Mouse (Mus musculus) liver, embryonic 15.5 days (tissue): ENCODE measurements at regions not wholly inside any gene's neighbourhood (a gene's known extent, or its start where the extent isn't known, plus 50 kb on each side); places are given as distances from the start of the nearest gene placed in this dataset.
A peak's percentile ranks its signal among the peaks of the same experiment; 100 is the strongest.

Experiments
- ATAC-seq: fragments of 200-750 bp; cut with Nextera tagmentation; 2 replicates; pipeline ENCODE4 v1.8.0; 2017; ENCODE audit warnings: moderate number of reproducible peaks, mild to moderate bottlenecking, moderate library complexity; ENCODE audit not compliant: insufficient read depth
- H3K27ac ChIP-seq: fragments of 300-500 bp; sonication (generic); replicated peaks from 2 replicates; pipeline ENCODE4 v1.5.1; 2015; ENCODE audit warnings: mild to moderate bottlenecking, inconsistent platforms
- H3K27me3 ChIP-seq: fragments of 300-500 bp; sonication (generic); 2 replicates; pipeline ENCODE4 v1.6.1; 2015; ENCODE audit warnings: mild to moderate bottlenecking, inconsistent platforms
- H3K36me3 ChIP-seq: fragments of 300-500 bp; sonication (generic); replicated peaks from 2 replicates; pipeline ENCODE4 v1.6.1; 2015; ENCODE audit warnings: moderate library complexity, mild to moderate bottlenecking, inconsistent platforms
- H3K4me1 ChIP-seq: fragments of 300-500 bp; sonication (generic); replicated peaks from 2 replicates; pipeline ENCODE4 v1.6.1; 2015; ENCODE audit warnings: inconsistent platforms
- H3K4me2 ChIP-seq: fragments of 300-500 bp; sonication (generic); 2 replicates; pipeline ENCODE4 v1.6.1; 2015; ENCODE audit warnings: moderate library complexity, mild to moderate bottlenecking, inconsistent platforms
- H3K4me3 ChIP-seq: fragments of 300-500 bp; sonication (generic); replicated peaks from 2 replicates; pipeline ENCODE4 v1.5.1; 2015; ENCODE audit warnings: mild to moderate bottlenecking, inconsistent platforms
- H3K9ac ChIP-seq: fragments of 300-500 bp; sonication (generic); 2 replicates; pipeline ENCODE4 v1.6.1; 2015; ENCODE audit warnings: moderate library complexity, mild to moderate bottlenecking, inconsistent platforms
- H3K9me3 ChIP-seq: fragments of 300-500 bp; sonication (generic); replicated peaks from 2 replicates; pipeline ENCODE4 v1.6.1; 2016; ENCODE audit warnings: inconsistent platforms
- WGBS: fragments of 180-500 bp; shearing (Covaris S2); methylation state at CpG from one replicate; pipeline ENCODE4 v1.1.7; 2015; ENCODE audit warnings: mixed read lengths; ENCODE audit not compliant: insufficient replicate concordance; 5-methylcytosine and 5-hydroxymethylcytosine counted together

DNA sequence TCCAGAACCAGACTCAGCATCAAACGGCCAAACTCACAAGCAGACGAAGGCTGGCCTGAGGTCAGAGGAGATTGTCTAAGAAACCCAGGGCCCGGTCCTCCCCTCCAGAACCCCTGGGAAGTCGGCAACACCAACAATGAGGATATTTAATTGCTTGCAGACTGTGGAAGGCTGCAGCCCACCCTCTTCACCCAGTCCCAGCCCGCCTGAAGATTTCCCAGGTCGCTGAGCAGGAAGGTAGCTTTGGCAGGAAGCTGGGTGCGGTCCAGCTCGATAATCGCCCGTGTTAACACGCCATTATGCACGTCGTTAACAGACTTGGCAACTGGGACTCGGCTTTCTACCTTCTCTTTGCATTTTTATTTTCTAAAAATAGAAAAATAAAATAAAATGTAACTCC lies 165.2 kb upstream of the Usp24 start:
- no peak for ATAC-seq
- Histone ChIP-seq H3K4me2 (no peak overlapping the region), H3K9ac (no peak overlapping the region), H3K36me3 (no peaks in the 10 kb centered on the region), H3K4me3 (no peak overlapping the region), H3K9me3 (no peaks in the 10 kb centered on the region), H3K4me1 (no peaks in the 10 kb centered on the region), H3K27me3 (no peaks in the 10 kb centered on the region), H3K27ac (no peak overlapping the region)
- WGBS: 68% methylated on average over 14 of the region's 14 CpGs

DNA sequence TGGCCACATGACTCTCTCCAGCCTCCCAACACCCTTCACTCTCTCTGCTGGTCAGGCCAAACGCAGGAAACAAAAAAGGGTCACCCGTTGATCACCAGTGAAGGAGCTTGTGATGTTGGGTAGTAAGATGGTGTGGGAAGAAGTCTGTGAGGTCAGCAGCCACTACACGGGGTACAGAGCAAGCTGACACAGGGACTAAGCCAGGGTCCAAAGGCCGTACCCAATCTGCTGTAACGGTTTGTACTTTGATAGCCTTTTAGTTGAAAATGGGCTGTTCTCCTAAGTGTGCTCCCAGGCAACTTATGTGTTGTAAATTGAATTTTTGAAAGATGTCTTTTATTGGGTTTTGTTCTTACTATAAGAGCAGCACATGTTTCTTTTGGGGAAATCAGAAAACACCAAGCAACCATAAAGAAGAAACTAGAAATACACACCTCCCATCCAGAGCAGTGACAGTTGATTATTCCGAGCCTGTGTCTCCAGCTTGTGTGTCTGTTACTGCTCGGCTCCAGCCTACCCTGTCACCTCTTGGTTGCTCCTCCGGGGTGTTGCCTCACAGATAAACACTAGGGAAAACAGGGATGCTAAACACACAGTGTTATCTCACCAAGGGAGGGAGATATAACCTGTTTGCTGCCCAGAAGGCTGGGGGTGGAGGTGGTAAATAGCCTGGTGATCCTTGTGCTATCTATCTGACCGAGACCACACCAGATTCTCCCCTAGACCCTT lies 158.4 kb upstream of the Usp24 start:
- Histone ChIP-seq H3K9me3 (no peaks in the 10 kb centered on the region), H3K4me1 (no peaks in the 10 kb centered on the region), H3K4me3 (no peak overlapping the region), H3K9ac (no peak overlapping the region), H3K27me3 (no peaks in the 10 kb centered on the region), H3K4me2 (no peak overlapping the region), H3K27ac (no peak overlapping the region), H3K36me3 (no peaks in the 10 kb centered on the region)
- WGBS: 56% methylated on average over 9 of the region's 9 CpGs
- peak; percentile 44; the same call in 1 of the 2 replicates for ATAC-seq

DNA sequence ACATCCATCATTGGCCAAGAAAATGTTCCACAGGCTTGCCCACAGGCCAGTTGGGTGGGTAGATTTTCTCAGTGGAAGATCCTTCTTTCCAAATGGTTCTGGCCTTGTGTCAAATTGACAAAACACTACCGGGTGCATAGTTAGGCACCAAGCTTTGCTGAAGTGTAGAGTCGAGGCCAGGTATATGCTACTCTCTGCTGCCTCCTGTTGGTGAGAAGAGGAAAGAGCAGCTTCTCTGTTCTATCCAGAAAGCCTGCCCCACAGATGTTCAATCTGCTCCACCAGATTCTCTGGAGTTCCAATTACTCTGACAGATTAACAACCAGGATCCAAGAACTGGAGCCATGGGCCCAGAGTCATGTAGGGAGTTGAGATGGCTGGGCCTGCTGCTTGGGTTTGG lies 154.4 kb upstream of the Usp24 start:
- Histone ChIP-seq H3K27me3 (no peaks in the 10 kb centered on the region), H3K36me3 (no peaks in the 10 kb centered on the region), H3K4me1 (no peaks in the 10 kb centered on the region), H3K27ac (no peak overlapping the region), H3K4me2 (no peak overlapping the region), H3K4me3 (no peak overlapping the region), H3K9me3 (no peaks in the 10 kb centered on the region), H3K9ac (no peak overlapping the region)
- no peak for ATAC-seq
- WGBS: 40% methylated on average over 2 of the region's 2 CpGs

DNA sequence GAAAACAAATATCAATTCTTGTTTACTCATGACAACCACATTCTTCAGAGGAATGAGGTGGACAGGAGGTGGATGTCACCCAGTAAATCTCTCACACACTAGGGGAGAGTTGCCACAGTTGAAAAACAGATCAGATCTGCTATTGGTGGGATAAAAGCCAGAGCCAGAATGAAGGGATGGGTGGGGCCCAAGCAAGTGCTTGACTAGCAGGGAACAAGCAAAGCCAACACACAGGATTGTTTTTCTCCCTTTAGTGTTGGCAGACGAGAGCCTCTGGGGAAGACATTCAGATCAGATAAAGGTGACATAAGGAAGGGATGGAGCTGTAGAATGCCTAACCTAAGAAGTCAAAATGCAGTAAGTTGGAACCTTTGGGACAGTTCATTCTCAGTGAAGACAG lies 153.5 kb upstream of the Usp24 start:
- Histone ChIP-seq H3K27me3 (no peaks in the 10 kb centered on the region), H3K4me2 (no peak overlapping the region), H3K4me3 (no peak overlapping the region), H3K4me1 (no peaks in the 10 kb centered on the region), H3K27ac (no peak overlapping the region), H3K36me3 (no peaks in the 10 kb centered on the region), H3K9ac (no peak overlapping the region), H3K9me3 (no peaks in the 10 kb centered on the region)
- 33% methylated on average over 1 of the region's 1 CpGs for WGBS
- ATAC-seq: no peak

DNA sequence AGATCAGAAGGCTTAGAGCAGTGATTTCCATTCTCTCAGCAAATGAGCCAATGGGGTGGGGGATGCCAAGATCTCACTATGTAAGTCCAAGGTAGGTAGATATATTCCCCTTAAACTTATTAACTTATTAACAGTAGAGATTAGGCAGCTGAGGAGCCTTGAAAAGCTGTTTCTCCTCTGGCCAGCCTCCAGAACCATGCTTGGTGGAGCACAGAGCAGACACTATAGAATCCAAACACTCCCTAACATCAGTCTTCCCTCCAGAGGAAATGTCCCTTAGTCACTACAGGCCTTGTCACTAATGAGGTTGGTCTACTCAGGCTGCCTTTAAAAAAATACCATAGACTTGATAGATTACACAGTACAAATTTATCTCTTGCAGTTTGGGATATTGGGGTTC lies 152.8 kb upstream of the Usp24 start:
- H3K36me3 ChIP-seq: no peaks in the 10 kb centered on the region
- no peak overlapping the region for H3K27ac ChIP-seq
- H3K4me2 ChIP-seq: no peak overlapping the region
- H3K27me3 ChIP-seq: no peaks in the 10 kb centered on the region
- ATAC-seq: no peak
- no peaks in the 10 kb centered on the region for H3K9me3 ChIP-seq
- H3K4me3 ChIP-seq: no peak overlapping the region
- H3K4me1 ChIP-seq: no peaks in the 10 kb centered on the region
- no peak overlapping the region for H3K9ac ChIP-seq

DNA sequence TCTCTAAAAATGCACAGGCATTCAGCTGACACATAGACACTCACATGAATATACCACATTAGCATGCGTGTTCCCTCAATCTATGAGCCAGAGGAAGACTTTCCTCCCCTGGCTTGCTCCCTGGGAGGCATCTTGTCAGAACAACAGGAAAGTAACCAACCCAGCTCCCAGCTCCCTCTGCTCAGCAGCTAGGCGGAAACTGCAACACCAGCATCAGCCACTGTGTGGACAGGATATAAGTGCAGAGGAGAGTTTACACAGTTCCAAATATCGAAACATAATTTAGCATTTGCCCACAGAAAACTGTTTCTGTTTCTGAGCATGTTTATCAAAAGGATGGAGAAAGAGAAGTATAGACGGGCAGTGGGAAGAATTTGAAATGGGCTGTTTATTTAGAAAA lies 148.3 kb upstream of the Usp24 start:
- Histone ChIP-seq H3K9me3 (no peaks in the 10 kb centered on the region), H3K4me3 (no peak overlapping the region), H3K4me1 (no peaks in the 10 kb centered on the region), H3K27ac (no peak overlapping the region), H3K27me3 (no peaks in the 10 kb centered on the region), H3K9ac (no peak overlapping the region), H3K4me2 (no peak overlapping the region), H3K36me3 (no peaks in the 10 kb centered on the region)
- 55% methylated on average over 4 of the region's 4 CpGs for WGBS
- no peak for ATAC-seq

DNA sequence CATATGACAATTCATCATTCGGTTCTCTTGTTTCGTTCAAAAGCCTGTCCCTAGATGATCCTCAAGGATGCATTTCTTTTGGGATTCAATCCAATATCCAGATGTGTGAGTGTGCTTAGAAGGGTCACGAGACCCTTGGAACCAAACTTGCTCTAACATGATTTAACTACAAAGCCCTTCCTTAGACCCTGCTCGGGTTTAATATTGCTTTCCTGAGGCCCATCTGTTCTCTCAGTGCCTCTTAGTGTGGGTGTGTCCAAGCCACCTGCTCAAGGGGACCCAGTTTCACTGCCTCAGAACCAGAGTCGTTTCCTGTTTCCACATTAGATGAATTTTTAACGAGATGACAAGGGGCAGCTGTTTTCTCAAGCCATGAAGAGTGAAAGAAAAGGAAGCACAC lies 147.3 kb upstream of the Usp24 start:
- Histone ChIP-seq H3K27ac (no peak overlapping the region), H3K36me3 (no peaks in the 10 kb centered on the region), H3K4me2 (no peak overlapping the region), H3K9me3 (no peaks in the 10 kb centered on the region), H3K27me3 (no peaks in the 10 kb centered on the region), H3K4me1 (no peaks in the 10 kb centered on the region), H3K9ac (no peak overlapping the region), H3K4me3 (no peak overlapping the region)
- 52% methylated on average over 6 of the region's 6 CpGs for WGBS
- no peak for ATAC-seq

DNA sequence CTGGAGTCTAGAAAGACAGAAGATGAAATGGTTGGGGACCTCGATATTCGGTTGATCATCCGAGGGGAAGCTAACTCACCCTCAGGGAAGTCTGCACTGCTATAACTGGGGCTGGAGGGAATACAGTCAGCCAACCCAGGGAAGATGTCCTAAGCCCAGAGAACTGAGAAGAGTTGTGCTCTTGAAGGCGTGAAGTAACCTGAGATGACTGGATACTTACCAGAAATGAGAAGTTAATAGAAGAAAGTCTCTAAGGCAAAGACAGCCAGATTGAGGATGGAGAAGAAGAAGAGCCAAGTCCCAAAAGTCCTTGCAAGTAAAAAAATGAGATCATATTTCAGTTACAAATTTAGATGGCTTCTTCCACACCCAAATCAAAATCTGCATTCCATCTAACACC lies 146.5 kb upstream of the Usp24 start:
- no peaks in the 10 kb centered on the region for H3K27me3 ChIP-seq
- H3K4me3 ChIP-seq: no peak overlapping the region
- H3K9ac ChIP-seq: no peak overlapping the region
- no peak for ATAC-seq
- 74% methylated on average over 4 of the region's 4 CpGs for WGBS
- H3K36me3 ChIP-seq: no peaks in the 10 kb centered on the region
- no peak overlapping the region for H3K27ac ChIP-seq
- no peak overlapping the region for H3K4me2 ChIP-seq
- no peaks in the 10 kb centered on the region for H3K9me3 ChIP-seq
- no peaks in the 10 kb centered on the region for H3K4me1 ChIP-seq

DNA sequence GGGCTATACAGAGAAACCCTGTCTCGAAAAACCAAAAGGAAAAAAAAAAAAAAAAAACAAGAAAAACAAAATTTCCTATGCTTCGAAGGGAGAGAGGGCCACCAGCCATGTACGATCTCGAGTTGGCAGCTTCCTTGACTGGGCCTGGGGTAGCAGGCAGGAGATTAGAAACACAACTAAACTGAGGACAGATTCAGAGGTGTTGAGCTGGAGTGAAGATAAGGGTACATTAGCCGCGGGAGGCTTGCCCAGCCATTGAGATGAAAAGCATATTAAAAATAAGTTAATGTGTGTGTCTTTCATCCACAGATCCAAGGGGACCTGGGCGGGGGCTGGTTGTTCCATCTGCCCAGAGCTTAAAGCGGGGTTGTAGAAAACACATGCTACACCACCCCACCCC lies 145.3 kb upstream of the Usp24 start:
- Histone ChIP-seq H3K4me2 (no peak overlapping the region), H3K4me1 (no peaks in the 10 kb centered on the region), H3K9ac (no peak overlapping the region), H3K36me3 (no peaks in the 10 kb centered on the region), H3K9me3 (no peaks in the 10 kb centered on the region), H3K27me3 (no peaks in the 10 kb centered on the region), H3K27ac (no peak overlapping the region), H3K4me3 (no peak overlapping the region)
- ATAC-seq: no peak
- 67% methylated on average over 8 of the region's 8 CpGs for WGBS

DNA sequence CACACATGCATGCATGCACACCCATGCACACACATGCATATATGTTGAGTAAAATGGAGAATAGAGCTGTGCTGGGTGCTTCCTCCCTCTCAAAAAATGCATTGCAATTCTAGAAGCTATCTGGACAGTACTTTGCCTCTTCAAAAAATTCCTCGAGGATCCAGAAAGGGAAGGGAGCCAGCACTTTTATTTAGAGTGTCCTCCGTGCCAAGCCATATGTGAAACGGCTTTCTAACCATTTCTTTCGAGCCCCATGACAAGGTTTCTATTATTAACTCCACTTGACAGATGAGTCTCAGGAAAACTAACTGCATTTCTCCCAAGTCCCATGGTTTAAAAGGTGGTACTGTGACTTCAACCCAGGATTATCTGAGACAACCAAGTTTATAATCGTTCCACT lies 140.7 kb upstream of the Usp24 start:
- WGBS: 49% methylated on average over 5 of the region's 5 CpGs
- ATAC-seq: no peak
- no peak overlapping the region for H3K4me2 ChIP-seq

DNA sequence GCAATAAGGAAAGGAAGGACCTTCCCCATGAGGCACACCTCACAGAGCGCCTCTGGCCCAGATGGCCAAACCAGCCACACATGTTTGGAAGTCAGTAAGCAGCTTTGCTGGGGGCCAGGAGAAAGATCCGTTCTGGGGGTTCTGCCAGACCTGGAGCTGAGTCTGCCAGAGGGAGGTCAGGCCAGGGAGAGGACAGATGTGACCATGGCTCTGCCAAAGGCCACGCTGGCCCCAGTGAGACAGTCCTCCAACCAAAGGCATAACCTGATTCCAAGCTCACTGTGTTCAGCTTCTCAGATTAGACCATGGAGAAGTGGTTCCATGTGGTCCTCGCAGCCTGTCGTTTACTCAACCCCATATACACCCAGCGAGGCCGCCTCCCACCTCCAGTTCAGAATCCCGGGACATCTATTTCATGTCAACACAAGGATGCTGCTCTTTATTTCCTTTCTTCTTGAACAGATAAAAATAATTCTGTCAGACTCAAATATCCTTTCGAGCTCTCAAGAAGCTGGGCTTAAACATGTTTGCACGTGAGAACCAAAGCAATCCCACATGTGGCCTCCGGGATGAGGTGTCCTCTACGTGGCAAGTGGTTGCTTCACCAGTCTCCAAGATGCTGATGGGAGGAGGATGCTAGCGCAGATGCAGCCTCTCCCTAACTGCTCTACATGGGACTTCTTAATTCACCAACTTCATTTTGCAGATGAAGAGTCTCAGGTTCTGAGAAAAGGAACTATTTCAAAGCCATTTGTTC lies 130.1 kb upstream of the Usp24 start:
- H3K4me1 ChIP-seq: no peaks in the 10 kb centered on the region
- H3K4me3 ChIP-seq: no peak overlapping the region
- no peaks in the 10 kb centered on the region for H3K9me3 ChIP-seq
- no peak overlapping the region for H3K9ac ChIP-seq
- ATAC-seq: no peak
- no peaks in the 10 kb centered on the region for H3K36me3 ChIP-seq
- no peak overlapping the region for H3K4me2 ChIP-seq
- no peaks in the 10 kb centered on the region for H3K27me3 ChIP-seq
- WGBS: 69% methylated on average over 13 of the region's 13 CpGs
- no peak overlapping the region for H3K27ac ChIP-seq

More for the DNA sequence above, 140.7 kb upstream of the Usp24 start:
- H3K9me3 ChIP-seq: no peaks in the 10 kb centered on the region
- no peak overlapping the region for H3K27ac ChIP-seq
- no peaks in the 10 kb centered on the region for H3K4me1 ChIP-seq
- H3K27me3 ChIP-seq: no peaks in the 10 kb centered on the region
- H3K9ac ChIP-seq: no peak overlapping the region
- H3K4me3 ChIP-seq: no peak overlapping the region
- H3K36me3 ChIP-seq: no peaks in the 10 kb centered on the region

DNA sequence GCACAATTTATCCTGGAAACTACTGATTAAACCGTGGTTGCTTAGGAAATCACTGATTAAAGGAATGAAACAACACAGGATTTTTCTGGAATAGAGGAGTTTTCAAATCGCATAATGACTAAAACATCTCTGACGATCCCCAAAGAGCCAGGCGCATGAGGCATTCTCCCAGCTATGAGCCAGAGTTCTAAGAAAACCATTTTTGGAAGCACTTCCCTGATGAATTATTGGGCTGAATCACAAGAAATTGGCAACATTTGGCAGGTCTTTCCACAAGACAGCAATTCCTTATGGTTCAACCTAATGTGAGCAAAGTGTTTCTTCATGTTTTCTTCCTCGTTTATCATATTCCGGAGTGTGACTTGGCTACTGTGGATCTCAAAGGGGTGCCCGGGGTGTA lies 129.3 kb upstream of the Usp24 start:
- ATAC-seq: no peak
- Histone ChIP-seq H3K27me3 (no peaks in the 10 kb centered on the region), H3K4me2 (no peak overlapping the region), H3K4me1 (no peaks in the 10 kb centered on the region), H3K36me3 (no peaks in the 10 kb centered on the region), H3K4me3 (no peak overlapping the region), H3K9ac (no peak overlapping the region), H3K9me3 (no peaks in the 10 kb centered on the region), H3K27ac (no peak overlapping the region)
- 69% methylated on average over 7 of the region's 7 CpGs for WGBS
